Mouse (Mus musculus) CH12F3 (cell line): ENCODE measurements around the gene Raet1e.
"Not testable (repeated sequence)": the region's sequence is repeated elsewhere in the genome, so short reads cannot be mapped to it uniquely, and the experiment has no call there.

Source experiments
- in situ Hi-C: fragments of 300-500 bp; cut with MboI; formaldehyde crosslinking; loops from 2 replicates; pipeline ENCODE4 v1.14.3; 2020; ENCODE audit warnings: low sequenced_read_pairs

Raet1e gene

GRCm38 (mm10) chr10:22158310-22158999 is at the start of gene Raet1e, which contains the start of gene H60b:
Gene Raet1e, plus strand, starts transcription at chr10:22158569.
Gene H60b, plus strand, starts transcription at chr10:22158586.
- in situ Hi-C loops: not testable (repeated sequence)

GRCm38 (mm10) chr10:22140665-22141280 is 17.6 kb upstream of the Raet1e start:
- in situ Hi-C loops: no loop called here

GRCm38 (mm10) chr10:22142194-22142593 is 16.2 kb upstream of the Raet1e start:
- in situ Hi-C loops: not testable (repeated sequence)

DNA sequence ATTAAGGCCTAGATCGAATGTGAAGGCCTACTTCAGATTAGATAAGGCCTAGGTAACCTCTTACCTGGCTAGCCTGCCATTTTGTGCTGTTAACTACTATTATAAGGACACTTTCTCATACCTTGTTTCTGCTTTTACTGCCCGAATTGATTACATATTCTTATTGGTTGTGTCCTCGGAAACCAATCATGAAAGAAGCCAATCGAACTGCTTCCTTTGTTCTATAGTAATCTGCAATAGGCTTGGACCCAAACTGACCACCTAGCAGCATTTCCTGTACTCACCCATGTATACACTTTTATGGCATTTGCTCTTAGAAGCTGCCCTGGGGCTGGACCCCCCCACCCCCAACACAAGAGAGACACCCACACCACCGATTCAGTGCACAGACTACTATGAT is 15.4 kb upstream of the Raet1e start:
- in situ Hi-C loops: no loop called here

- in situ Hi-C loops: no loop called here
Measured at GRCm38 (mm10) chr10:22148441-22149072, 9.8 kb upstream of the Raet1e start.

DNA sequence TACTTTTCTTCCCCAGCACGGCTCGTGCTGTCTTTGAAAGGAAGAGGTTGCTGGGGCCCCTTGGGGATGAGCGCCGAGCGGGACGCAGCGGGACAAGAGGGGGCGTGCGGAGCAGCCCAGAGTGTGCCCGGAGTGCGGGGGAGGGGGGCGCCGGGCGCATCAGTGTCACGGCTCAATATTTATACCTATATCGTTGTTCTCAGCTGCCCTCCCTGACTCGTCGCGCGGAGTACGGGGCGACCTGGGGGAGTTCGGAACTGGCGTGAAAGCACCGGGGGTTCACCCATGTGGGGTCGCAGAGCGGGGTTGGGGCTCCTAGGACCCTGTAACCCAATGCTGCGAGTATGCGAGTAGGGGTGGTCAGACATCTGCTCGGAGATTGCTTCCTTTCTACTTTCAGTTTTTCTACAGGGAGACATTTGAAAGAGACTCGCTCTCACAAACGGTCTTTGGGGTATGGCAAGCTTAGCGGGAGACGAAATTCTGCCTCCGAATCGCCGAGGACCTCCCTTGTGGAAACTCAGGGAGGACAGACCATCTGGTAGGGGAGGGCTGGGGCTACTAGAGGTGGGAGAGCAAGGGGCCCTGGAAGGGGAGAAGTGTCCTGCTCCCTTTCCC is 9.2 kb upstream of the Raet1e start, which contains the start of gene E030030I06Rik:
Gene E030030I06Rik (minus strand): TSS at position 198 of the 618 bp plus-strand sequence.
- in situ Hi-C loops: no loop called here

GRCm38 (mm10) chr10:22149691-22150465 is 8.5 kb upstream of the Raet1e start:
- in situ Hi-C loops: no loop called here

DNA sequence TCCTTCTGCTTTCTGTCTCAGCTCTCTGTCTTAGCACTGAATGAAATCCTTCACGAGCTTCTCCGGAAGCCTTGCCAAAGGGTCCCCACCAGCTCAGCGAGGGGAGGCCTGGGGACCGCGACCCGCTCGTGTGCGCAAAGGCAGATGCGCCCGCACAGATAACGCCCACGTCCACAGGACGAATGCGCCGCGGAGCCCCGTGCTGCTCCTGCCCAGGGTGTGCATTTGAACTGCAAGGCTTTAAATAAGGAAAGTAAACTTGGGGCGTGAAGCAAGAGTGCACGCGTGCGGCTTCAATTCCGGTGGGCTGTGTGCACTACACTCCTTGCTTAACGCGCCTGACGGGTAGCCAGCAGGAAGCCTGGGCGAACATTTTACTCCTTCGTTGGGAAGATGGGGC is 7.8 kb upstream of the Raet1e start:
- in situ Hi-C loops: no loop called here

DNA sequence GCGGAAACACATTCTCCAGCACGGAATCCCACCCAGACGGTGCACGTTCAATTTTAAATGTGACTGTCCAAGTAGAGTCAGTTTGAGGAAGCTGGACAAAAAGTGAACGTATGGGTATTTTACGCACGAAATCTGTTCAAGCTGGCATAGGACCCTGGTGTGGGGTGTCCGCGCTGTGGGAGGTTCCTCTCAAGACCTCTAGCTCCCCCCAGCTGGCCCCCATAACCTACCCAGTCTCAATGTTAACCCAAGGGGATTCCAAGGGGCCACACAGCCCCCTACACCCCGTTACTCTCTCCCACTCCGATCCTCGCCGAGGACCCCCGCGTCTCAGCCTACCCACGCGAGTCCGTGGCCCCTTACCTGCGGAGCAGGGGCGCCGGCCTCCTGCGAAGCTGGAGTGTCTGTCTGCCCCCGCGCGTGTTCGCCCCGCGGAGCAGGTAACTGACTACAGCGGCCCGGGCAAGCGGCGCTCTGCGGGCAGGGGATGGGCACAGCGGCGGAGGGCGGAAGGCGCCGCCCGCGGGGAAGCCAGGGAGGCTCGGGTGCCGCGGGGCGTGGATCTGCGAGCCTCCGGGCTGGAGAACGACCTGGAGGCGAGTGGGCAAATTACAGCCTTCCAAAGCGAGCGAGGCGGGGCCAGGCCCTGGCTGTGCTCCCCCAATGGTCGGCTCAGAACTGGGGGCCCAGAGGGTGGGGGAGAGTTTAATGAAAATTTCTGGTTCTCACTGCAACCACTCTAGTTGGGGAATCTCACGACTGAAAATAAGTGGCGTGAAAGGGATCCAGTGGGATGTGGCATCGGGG is 7.1 kb upstream of the Raet1e start:
- in situ Hi-C loops: not testable (repeated sequence)

GRCm38 (mm10) chr10:22151863-22152640 is 6.3 kb upstream of the Raet1e start:
- in situ Hi-C loops: not testable (repeated sequence)

GRCm38 (mm10) chr10:22153147-22153690 is 5.2 kb upstream of the Raet1e start:
- in situ Hi-C loops: not testable (repeated sequence)

DNA sequence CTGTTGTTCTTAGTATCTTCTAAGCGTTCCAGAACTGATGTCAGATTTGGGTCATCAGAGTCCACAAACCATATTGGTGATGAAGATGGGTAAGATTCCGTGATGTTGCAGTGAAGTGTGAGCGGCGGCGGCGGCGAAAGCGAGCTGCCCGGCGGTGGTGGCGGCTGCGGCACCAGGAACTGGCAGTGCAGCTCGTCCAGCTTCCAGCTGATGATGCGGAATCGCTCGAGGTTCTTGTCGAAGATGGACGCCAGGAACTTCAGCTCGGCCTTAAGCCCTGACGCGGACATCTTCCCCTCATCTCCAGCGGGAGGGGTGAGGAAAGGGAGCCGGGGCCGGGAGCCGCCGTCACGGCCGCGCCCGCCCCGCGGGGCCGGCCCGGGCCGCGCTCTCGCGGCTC is 4.2 kb upstream of the Raet1e start:
- in situ Hi-C loops: not testable (repeated sequence)

- in situ Hi-C loops: no loop called here
Measured at GRCm38 (mm10) chr10:22154871-22155799, 3.2 kb upstream of the Raet1e start.

DNA sequence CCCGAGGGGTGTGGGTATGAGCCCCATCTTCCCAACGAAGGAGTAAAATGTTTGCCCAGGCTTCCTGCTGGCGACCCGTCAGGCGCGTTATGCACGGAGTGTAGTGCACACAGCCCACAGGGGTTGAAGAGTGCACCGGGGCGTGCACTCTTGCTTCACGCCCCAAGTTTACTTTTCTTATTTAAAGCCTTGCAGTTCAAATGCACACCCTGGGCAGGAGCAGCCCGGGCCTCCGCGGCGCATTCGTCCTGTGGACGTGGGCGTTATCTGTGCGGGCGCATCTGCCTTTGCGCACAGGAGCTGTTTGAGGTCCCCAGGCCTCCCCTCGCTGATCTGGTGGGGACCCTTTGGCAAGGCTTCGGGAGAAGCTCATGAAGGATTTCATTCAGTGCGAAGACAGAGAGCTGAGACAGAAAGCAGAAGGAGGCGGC is 777 bp downstream of the Raet1e start:
- in situ Hi-C loops: no loop called here

GRCm38 (mm10) chr10:22159581-22160140 is 1.3 kb downstream of the Raet1e start:
- in situ Hi-C loops: no loop called here

DNA sequence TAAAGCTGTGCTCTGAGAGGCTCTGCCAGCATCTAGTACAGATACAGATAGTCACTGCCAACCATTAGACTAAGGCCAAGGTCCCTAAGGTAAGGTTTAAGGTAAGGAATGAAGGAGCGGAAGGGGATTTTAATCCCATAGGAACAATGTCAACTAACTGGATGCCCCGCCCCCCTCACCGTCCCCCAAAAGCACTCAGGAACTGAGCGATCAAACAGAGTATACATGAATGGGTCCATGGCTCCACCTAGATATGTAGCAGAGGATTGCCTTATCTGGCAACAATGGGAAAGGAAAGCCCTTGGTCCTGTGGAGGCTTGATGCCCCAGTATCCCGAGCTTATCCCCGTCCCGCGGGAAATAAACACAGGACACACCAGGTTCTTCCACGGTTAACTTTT is 4.9 kb downstream of the Raet1e start:
- in situ Hi-C loops: not testable (repeated sequence)
